Mouse (Mus musculus): ENCODE measurements around the gene Rnase4. TPM values are rescaled to one million over a fixed set of nuclear protein-coding genes. Genes with fewer than 3 reads are reported as not detected.

Gene Rnase4
- polyA plus RNA-seq, 1 experiment from 2014 or later, result 152 TPM

Other genes starting within 250 kb of the Rnase4 start
- gene Tep1, start 220.5 kb upstream of the Rnase4 start, polyA plus RNA-seq (2015; fragmentation: Nextera tagmentation; extraction: Ambion mirVana), result 6.4 and 7.3 TPM in 2 replicates
- gene Klhl33, start 193.6 kb upstream of the Rnase4 start, polyA plus RNA-seq (2015; fragmentation: Nextera tagmentation; extraction: Ambion mirVana), result 0.28 and 0.36 TPM in 2 replicates
- gene Osgep, start 166.2 kb upstream of the Rnase4 start, polyA plus RNA-seq (2015; fragmentation: Nextera tagmentation; extraction: Ambion mirVana), result 132 and 145 TPM in 2 replicates
- 179 and 204 TPM in 2 replicates for gene Apex1, start 166.1 kb upstream of the Rnase4 start, polyA plus RNA-seq (2015; fragmentation: Nextera tagmentation; extraction: Ambion mirVana)
- 50.9 and 51.8 TPM in 2 replicates for gene Pip4p1, start 160.2 kb upstream of the Rnase4 start, polyA plus RNA-seq (2015; fragmentation: Nextera tagmentation; extraction: Ambion mirVana)
- gene Pnp, start 160.0 kb upstream of the Rnase4 start, polyA plus RNA-seq (2015; fragmentation: Nextera tagmentation; extraction: Ambion mirVana), result 73.9 and 75.7 TPM in 2 replicates
- not detected in 2 replicates for gene Gm49342, start 146.6 kb upstream of the Rnase4 start, polyA plus RNA-seq (2015; fragmentation: Nextera tagmentation; extraction: Ambion mirVana)
- 1.4 and 1.7 TPM in 2 replicates for gene Pnp2, start 135.1 kb upstream of the Rnase4 start, polyA plus RNA-seq (2015; fragmentation: Nextera tagmentation; extraction: Ambion mirVana)
- gene Rnase10, start 83.3 kb upstream of the Rnase4 start, polyA plus RNA-seq (2015; fragmentation: Nextera tagmentation; extraction: Ambion mirVana), result 0.28 TPM in 1 of 2 replicates, not detected in the other
- not detected in 2 replicates for gene Rnase9, start 49.2 kb upstream of the Rnase4 start, polyA plus RNA-seq (2015; fragmentation: Nextera tagmentation; extraction: Ambion mirVana)
- gene Rnase11, start 40.9 kb upstream of the Rnase4 start, polyA plus RNA-seq (2015; fragmentation: Nextera tagmentation; extraction: Ambion mirVana), result not detected in 2 replicates
- gene Rnase12, start 33.4 kb upstream of the Rnase4 start, polyA plus RNA-seq (2015; fragmentation: Nextera tagmentation; extraction: Ambion mirVana), result 0.44 and 0.83 TPM in 2 replicates
- gene Olfr750, start 16.6 kb upstream of the Rnase4 start, polyA plus RNA-seq (2015; fragmentation: Nextera tagmentation; extraction: Ambion mirVana), result not detected in 2 replicates
- gene Ang, start 73 bp downstream of the Rnase4 start, polyA plus RNA-seq (2015; fragmentation: Nextera tagmentation; extraction: Ambion mirVana), result 44.8 and 50.6 TPM in 2 replicates
- gene Eddm3b, start 23.3 kb downstream of the Rnase4 start, polyA plus RNA-seq (2015; fragmentation: Nextera tagmentation; extraction: Ambion mirVana), result not detected in 2 replicates
- gene Rnase6, start 32.8 kb downstream of the Rnase4 start, polyA plus RNA-seq (2015; fragmentation: Nextera tagmentation; extraction: Ambion mirVana), result 2.8 and 3.1 TPM in 2 replicates
- 57.6 and 62.8 TPM in 2 replicates for gene Rnase1, start 55.7 kb downstream of the Rnase4 start, polyA plus RNA-seq (2015; fragmentation: Nextera tagmentation; extraction: Ambion mirVana)
- gene Rnase2b, start 71.2 kb downstream of the Rnase4 start, polyA plus RNA-seq (2015; fragmentation: Nextera tagmentation; extraction: Ambion mirVana), result not detected in 2 replicates
- gene Ang2, start 108.1 kb downstream of the Rnase4 start, polyA plus RNA-seq (2015; fragmentation: Nextera tagmentation; extraction: Ambion mirVana), result not detected in 2 replicates
- not detected in 2 replicates for gene Ear14, start 112.3 kb downstream of the Rnase4 start, polyA plus RNA-seq (2015; fragmentation: Nextera tagmentation; extraction: Ambion mirVana)
- not detected in 2 replicates for gene Rnase2a, start 165.0 kb downstream of the Rnase4 start, polyA plus RNA-seq (2015; fragmentation: Nextera tagmentation; extraction: Ambion mirVana)